Mouse (Mus musculus) cerebellum, adult 9-11 months (tissue): ENCODE results near the gene Chchd3.

Experiments
- DNase-seq: peaks from one replicate; pipeline ENCODE4 v3.0.0; 2022

The Chchd3 gene

DNA sequence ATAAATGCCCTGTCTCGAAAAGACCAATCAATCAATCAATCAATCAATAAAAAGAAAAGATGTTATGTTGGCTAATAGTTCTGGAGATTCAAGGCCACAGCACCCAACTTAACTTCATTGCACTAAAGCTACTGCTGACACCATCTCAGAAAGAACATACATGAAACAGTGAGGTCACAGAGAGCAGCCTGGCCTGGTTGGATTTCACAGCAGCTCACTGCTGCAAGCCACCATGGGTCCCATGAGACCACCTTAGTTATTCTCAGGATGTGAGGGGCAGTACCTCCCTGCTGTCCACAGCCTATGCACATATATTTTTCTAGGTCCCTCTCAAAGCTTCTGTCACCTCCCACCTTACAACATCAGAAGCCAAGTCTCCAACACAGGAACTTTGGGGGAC, 57.1 kb downstream of the Chchd3 start:
- DNase-seq = no peak

DNA sequence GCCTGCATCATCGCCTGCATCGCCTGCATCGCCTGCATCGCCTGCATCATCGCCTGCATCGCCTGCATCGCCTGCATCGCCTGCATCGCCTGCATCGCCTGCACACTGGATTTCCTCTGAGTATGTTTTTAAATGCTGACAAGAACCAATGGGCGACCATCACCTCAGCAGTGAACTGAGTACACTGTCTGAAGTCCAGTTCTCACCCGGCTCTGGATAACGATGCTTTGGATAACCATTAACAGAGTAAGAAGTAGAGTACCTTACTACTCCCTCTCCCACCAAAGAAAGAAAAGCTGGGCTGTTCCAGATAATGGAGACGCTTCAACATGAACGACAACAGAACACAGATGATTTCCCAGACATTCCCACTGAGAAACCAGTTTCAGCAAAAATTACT, 58.8 kb downstream of the Chchd3 start:
- no peak for DNase-seq

DNA sequence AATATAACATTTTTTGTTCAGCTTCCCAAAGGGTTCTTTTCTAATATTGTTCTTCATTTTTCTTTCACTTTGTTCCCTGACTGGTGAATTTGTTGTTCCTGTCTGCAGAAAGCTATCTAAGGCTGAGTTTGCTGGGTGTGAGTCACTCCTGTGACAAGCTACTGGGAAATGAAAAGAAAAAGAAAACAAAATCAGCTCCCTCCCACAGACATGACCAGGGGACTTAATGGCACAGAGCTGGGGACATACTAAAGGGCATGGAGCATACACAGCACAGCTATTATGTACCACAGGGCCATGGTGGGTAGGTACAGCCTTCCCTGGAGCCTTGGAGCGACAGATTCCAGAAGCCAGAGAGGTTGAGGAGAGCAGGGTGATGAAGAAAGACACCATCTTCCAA, 63.5 kb downstream of the Chchd3 start:
- no peak for DNase-seq

DNA sequence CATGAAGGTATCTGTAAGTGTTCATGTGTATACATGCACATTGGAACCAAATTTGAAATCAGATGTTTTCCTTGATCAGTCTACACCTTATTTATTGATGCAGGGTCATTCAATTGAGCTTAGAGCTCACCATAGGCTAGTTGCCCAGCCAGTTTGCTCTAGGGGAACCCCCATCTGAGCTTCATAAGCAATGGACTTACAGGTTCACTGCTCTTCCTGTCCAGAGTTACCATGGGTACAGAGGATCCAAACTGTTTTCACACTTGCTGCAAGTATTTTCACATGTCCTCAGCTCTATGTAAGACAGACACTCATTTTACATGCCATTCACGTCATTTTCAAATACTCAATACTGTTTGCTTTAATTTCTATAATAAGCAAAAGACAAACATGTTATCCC, 66.2 kb downstream of the Chchd3 start:
- DNase-seq = no peak

DNA sequence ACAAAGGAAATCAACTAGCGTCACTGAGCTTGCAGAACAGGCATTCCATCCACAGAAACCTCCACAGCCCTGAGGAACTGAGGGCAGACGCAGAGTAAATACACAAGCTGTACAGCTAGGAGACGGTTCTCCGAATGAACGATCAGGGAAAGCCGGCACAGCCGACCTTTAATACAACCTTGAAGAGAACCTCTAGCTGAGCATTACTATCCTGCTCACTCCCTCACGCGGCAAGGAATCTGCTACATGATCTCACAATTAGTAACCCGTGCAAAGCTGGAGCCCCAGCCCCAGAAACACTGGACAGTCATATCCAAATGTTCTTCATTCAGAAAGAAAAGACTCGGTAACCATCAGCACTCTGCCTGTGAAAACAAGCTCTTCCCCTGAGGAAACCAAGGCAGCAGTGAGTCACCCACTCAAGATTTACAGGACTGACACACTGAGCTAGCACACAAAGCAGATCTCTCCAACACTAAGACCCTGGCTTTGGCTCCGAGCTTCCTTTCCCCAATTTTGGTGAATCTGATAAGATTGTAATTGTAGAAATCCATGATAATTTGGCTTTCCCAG, 69.9 kb downstream of the Chchd3 start:
- DNase-seq = no peak

DNA sequence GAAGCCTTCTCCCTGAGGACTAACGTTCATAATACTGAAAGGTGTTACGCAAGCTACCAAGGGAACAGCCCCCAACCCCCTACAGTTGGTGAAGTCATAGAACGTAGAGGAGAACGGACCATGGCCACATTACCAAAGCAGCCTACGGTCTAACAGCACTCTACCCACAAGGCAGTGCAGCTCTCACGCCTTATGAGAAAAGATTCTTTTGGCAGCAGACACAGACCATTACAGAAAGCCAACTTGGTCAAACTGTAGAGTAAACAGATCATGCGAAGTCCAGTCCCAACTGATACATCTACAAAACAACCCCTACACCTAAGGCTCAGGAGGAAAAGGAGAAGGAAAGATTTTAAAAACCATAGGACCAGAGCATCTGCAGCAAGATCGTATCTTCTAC, 71.5 kb downstream of the Chchd3 start:
- no peak for DNase-seq

DNA sequence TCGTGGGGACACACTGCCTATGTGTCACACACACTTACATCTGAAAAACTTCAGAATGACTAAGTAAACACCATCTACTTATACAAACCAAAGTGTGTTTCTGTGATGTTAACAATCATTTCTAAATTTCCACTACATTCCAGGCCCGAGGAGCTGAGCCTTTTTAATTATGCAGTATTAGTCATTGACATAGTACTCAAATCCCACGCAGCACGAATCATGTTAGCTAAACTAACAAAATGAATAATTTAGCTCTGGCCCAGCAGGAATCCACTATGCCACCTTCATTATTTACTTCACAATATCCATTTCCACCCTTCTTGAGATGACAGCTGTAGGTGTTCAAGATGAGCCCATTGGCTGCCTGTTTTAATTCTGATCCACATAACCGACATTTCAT, 76.2 kb downstream of the Chchd3 start:
- no peak for DNase-seq

DNA sequence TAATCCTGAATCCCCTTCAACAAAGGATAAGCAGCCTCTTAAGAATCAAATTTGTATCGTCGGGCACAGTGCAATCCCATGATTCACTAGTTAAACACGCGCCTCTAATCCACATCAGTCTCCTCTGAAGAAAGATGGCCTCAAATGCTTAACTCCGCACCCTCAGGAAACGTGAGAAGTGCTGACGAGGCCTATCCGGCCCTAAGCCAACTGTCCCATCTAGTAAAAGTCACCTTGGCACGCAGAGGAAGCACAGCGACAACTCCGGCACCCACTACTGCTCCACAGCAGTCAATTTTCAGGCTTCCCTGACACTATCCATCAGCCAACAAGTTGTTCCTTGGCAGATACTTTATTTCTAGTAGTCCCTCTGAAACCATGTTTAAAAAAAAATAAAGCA, 78.8 kb downstream of the Chchd3 start:
- no peak for DNase-seq

DNA sequence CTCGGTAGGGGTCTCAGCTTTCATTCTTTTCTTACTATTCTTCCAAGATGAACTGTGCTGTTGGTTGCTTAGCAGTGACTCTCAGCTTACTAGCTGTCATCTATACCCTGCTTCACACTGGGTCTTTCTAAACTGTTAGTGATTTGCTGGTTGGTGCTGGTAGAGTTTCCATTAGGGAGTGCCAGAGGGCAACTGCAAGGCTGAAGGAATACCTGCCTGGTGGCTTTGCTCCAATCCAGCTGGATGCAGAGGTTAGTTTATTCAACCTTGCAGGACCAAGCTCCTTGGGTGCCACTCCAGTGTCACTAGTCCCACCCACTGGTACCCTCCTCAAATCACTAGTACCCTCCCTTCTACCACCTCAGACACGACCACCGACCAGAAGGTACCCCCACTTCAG, 81.2 kb downstream of the Chchd3 start:
- no peak for DNase-seq

DNA sequence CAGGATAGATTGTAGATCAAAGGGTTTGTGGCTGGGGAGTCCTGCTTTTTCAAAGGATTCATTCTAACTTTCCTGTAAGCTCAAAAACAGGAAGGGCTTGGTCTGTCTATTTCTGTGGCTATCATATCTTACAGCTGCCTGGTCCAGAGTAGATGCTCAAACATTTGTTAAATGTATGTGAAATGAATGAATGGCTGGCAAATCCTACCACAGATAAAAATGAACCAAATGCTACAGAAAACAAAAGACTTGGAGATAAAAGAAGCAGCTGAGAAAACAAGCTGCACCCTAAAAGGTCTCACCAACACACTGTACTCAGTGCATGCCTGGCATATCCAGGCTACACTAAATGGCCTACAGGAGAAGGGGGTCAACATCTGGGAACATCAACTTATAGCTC, 88.1 kb downstream of the Chchd3 start:
- DNase-seq = no peak

DNA sequence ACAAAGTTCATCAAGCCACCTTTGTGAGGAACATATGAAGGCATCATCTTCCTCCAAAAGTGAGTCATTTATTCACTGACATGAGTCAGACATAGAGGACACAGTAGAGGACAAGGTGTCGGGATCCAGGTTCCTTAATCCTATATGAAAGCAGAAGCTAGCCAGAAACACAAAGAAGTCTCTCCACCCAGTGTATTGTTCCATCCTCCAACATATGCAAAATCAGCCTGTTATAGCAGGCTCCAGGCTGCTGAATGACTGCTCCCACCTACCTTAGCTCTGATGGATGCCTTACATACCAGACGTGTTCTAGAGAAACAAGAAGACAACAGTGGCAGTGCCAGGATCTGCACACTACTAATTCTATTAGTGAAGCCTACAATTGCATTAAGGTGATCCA, 91.1 kb downstream of the Chchd3 start:
- DNase-seq = no peak

DNA sequence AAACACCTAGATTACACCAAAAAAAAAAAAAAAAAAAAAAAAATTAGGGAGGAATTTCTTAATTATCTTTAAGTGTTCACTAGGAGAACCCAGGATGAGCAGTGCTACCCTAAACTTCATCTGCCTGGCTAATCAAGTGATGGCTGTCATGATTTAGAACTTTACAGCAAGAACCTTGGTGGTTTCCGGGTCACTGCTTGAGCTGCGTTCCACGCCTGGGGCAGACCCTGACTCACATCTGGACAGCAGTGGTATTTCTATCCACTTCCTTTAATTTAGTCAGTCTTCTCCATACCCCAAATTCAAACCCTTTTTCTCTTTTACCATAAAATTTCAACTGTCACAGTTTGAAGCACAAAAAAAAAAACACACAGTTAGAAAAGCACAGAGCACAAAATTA, 98.0 kb downstream of the Chchd3 start:
- DNase-seq = no peak

DNA sequence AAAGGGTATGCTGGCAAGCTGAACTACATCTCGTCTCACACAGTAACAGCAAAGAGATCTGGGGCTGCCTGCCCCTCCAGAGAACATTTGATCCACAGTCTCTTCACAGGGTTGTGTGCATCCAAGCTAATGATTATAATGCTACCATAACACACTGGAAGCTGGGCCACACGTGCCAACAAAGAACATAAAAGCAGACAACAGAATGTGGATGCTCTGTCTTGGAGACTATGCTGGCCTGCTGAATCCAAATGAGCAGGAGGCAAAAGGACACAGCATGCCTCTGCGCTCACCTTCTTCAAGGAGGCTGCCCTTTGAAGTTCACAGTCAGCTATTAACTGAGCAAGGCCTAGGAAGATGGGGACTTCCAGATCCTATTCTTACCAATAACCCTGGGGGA, 98.6 kb downstream of the Chchd3 start:
- no peak for DNase-seq

DNA sequence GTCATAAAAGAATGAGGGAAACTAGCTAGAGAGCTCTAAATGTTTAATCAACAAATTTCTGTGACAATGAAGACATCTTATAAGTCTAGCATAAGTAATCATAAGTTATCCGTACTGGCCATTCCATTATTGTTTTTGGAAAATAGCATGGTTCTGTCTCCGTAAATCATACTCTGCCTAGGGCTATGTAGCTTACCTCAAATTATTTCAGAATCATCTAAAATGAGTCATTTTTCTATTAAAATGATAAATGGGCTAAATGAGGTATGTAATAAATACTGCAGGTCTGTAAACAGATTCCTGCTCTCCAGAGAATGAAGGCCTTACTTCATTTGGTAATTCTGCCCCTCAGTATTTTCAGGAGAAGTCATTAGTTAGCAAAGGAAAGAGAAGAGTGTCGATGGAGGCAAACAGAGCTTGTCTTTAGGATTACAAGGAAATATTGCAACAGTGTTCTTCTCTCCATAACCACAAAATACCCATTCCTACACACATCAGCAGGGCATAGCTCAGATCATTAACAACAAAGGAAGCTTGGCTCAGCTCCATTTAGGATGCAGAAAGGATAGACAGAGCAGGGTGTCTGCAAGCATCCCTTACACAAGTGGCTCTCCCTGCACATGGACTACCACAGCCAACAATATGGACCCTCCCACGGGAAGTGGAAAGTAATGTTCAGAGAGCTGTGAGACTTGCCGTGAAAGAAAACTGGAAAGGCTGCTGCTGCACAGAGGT, 100.1 kb downstream of the Chchd3 start:
- DNase-seq = no peak

DNA sequence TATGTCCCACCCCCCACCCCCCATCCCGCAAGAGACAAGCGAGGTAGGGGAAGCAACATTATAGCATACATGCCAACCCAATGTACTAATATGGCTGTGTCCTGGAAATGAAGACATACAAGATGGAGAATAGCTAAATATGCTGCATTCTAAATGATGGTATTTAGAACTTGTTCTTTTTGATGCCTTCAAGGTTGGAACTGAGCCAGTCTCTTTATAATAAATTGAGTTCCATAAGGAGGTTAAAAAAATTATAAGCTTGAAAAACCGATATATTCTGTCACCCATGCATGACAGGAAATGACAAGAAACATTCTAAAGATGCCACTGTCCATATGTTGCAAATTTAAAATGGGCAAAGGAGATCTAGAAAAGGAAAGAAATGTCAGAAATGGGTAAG, 104.6 kb downstream of the Chchd3 start:
- no peak for DNase-seq

DNA sequence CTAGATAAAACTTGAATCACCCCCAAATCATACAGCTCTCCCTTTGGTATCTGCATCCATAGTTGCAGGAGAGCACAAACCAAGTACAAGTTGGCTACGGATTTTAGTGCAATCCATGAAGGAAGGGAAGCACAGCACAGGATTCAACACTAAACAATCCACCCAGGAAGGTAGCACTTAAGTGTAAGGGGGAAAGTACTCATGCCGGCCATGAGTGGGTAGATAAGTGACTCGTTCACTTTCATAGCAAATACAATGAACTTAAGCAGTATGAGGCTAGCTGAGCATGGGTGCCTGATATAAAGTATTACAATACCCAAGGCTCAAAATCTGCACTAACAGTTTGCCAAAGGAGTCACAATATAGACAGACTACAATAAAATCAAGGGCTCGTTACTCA, 109.1 kb downstream of the Chchd3 start:
- no peak for DNase-seq

DNA sequence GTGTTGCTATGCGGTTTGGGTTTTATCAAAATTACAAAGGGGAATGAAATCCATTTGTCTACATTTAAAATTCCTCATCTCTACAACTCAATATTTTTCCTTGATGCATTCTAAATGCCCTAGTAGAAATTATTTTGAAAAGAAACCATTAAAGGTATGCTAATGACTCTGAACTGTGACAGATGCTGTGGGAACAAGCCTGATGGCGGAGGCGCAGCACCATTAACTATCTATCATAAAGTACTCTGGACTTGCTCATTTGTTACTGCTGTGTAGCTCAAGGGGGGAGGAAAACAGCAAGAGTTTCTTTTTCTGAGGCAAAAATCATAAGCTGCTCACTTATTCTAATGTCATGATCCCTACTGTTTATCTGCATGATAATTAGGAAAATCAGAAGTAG, 110.4 kb downstream of the Chchd3 start:
- DNase-seq = no peak

DNA sequence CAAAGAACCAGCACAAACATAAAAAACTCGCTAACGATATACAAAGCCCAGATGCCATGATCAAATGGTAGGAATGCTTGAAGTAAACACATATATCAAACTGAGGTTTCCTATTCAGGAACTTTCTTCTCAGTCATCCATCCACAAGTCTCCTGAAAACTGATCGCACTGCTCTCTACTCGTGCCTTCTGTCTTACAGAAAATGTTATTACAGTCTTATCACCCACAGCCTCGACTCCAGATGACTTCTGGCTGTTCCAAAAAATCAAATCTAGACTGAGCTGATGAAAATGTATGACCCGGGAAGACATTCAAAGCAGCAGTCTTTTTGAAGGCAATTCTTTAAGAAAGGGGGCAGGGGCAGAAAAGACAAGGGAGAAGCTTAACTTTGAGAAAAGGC, 112.8 kb downstream of the Chchd3 start:
- DNase-seq = no peak

DNA sequence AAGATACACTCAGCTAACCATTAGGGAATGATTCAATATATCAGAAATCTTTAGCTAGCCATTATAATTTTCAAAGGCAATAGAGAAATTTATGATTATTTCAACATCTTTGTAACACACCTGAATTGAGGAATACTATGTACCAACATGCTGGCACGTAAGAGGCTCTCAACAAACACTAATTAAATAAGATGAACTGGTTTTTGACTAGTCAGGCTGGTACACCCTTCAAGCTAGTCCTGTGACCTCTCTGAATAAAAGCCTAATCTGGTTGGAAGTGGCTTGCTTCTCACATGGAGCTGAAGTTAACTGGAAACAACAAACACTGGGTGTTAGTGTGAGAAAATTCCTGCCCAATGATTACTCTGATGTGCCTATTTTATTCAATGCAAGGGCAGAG, 115.1 kb downstream of the Chchd3 start:
- DNase-seq = no peak

DNA sequence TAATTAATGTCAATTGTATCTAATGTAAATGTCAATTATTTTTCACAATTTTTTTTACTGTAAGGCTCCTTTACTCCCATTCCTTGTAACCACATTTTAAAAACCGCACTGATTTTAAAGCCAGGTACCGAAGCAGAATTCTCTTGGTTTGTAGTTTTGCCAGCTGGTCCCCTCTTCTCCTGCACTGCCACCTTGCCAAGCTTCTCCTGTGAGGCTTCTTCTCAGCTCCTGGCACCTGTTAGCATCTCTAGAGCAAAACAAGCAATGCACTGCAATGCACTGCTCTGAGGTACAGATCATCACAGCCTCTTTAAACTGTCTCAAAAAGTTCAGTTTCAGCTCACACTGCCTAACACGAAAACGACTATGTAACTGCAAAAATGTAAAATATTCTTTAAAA, 116.4 kb downstream of the Chchd3 start:
- peak; percentile 52 for DNase-seq

DNA sequence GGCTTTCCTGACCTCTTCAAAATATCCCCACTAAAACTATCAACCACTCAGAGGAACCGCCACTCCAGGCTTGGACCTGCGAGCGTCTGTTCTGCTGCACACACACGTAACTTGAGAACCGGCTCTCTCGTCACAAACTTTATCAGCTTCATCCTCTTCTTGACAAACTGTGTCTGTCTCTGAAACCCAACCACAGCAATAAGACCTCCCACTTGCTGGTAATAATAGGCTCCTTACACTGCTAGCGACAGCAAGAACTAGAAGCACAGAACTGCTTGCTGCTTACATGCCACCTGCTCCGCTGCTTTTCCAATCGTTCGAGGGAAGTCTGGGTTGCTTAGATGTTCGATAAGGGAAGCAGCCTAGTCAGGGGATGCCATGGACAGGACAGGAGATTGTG, 119.8 kb downstream of the Chchd3 start:
- no peak for DNase-seq

DNA sequence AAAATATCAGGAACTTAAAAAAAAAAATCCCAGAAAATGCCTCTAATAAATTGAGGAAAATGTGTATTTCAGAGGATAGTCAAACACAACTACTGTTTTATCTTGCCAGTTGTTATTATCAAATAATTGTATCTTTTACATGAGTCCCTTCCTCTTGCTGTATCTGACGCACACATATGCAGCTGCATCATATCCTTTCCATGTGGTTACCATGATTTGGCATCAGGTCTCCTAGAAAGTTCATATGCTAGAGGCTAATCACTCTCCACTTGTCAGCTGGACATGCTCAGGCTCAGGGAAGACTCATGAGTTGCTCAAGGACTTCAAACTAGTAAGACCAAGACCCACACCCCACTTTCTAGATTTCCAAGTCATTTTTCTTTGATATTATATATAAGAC, 122.4 kb downstream of the Chchd3 start:
- DNase-seq = no peak

DNA sequence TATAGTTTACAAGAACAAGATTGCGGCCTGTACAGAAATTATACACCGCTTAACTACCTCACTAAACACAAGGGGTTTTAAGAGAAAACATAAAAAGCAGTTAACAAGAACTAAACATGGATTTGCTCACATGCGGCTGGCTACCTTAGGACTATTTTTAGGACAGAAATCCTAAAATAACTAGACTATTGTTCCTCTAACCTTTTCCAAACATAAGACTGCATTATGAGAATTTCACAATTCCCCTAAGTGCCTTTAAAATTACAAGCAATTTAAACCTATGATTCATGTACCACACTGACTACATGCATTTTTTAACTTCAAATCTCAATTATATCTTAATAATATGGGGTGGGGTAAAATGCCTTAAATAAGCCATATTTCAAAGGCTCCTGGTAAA, 123.3 kb downstream of the Chchd3 start:
- DNase-seq = no peak

DNA sequence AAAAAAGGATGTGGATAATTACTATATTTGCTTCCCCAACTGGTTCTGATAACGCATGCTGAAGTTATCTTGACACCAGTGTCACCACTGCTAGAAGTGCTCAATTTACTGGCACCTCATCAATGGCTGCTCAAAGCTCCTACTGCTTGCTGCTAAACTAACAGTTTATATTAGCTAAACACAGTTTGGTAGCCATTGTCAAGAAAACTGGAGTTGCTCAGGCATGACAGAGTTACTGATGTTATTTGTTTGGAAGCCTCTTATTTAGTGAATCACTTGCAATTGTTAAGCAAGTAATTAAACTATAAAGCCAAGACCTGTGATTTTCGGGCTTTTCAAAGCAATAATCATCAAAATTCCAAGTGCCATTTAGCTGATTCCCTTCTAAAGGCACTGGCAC, 123.7 kb downstream of the Chchd3 start:
- DNase-seq = no peak

DNA sequence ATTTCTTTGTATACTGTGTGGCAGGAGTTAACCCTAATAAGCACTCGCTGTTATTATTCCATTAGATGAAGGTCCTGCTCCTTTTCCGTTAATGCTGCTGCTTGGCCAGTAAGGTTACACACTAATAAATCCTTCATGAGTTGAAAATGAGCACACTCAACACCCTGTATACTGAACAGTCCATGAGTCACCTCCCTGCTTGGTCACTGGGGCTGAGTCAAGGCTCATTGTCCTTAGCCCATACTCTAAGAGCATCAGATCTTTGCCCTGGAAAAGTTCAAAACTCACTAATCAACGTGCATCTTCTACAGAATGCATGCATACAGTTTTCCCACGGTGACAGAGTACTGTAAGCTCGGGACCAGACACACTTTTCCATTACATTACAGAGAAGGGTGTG, 124.5 kb downstream of the Chchd3 start:
- DNase-seq = no peak
